Mouse (Mus musculus) leukemia stem cell, adult 10-12 weeks (primary cell): ENCODE data around the gene Chrng. TPM values are rescaled to one million over a fixed set of nuclear protein-coding genes. Genes with fewer than 3 reads are reported as not detected.

Experiments used
- polyA plus RNA-seq: library from polyadenylated mRNA; stranded (reverse); fragments of >175 nt; gene quantifications from 2 replicates; pipeline ENCODE4 v1.2.3, GENCODE M21; 2012; ENCODE audit warnings: low replicate concordance

Gene Chrng
- polyA plus RNA-seq, result not detected in 2 replicates

DNA sequence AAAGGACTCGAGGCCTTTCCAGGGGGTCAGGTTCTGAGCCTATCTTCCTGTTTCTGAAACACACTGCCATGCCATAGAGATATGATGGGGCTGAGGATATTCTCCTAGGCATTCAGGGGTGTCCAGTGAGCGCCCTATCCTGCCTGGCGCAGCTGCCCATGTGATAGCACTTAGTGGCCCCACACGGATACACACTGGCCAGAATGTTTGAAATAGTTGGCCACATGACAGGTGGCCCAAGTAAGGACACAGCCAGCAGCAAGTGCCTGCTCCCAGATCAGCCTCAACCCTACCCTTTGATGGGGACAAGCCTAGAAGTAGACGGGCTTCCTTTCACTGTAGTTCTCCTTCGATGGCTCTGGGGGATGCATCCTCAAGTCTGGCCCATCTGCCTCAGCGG is at the start of gene Chrng:
TSS of gene Chrng (plus strand) at position 193 of the 400 bp plus-strand sequence.

GRCm38 (mm10) chr1:87156199-87156587 is 48.3 kb upstream of the Chrng start, which contains the start of gene Ecel1:
TSS of gene Ecel1 (minus strand) at chr1:87156521.

DNA sequence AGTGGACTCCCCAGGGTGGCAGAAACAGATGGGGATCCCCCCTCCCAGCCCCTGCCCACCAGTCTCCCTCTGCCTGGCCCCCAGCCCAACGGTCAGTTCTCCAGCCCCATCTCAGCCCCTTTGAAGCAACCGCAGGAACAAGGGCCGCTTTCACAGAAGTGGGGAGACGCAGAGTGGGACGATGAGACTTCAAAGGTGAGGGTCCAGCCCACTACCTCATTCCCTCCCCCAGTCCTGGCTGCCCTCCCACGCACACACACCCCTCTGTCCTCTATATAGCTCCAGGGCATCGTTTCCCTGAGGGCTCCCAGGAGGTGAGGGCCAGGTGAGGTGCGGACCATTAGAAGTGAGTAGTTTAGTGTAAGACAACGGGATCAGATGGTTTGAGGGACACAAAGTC is 21.4 kb upstream of the Chrng start, which contains the start of gene Prss56:
TSS of gene Prss56 (plus strand) at position 301 of the 400 bp plus-strand sequence.

GRCm38 (mm10) chr1:87190429-87190828 is 14.0 kb upstream of the Chrng start, which contains the start of gene Chrnd:
TSS of gene Chrnd (plus strand) at chr1:87190607.

GRCm38 (mm10) chr1:87213735-87214704 is 9.6 kb downstream of the Chrng start, which contains the start of gene Eif4e2:
TSS of gene Eif4e2 (plus strand) at chr1:87213914.

Other genes with a start within 250 kb of the Chrng start
- gene Alppl2, start 114.7 kb upstream of the Chrng start, polyA plus RNA-seq, result not detected in 2 replicates
- not detected in 2 replicates for gene Alpi, start 103.1 kb upstream of the Chrng start, polyA plus RNA-seq
- gene Akp3, start 79.7 kb upstream of the Chrng start, polyA plus RNA-seq, result 0.15 TPM in 1 of 2 replicates, not detected in the other
- 0.08 TPM in 1 of 2 replicates, not detected in the other for gene Ecel1, start 48.1 kb upstream of the Chrng start, polyA plus RNA-seq
- gene Prss56, start 21.3 kb upstream of the Chrng start, polyA plus RNA-seq, result not detected in 2 replicates
- gene Chrnd, start 14.1 kb upstream of the Chrng start, polyA plus RNA-seq, result not detected in 2 replicates
- 18.5 and 23.0 TPM in 2 replicates for gene Eif4e2, start 9.3 kb downstream of the Chrng start, polyA plus RNA-seq
- 0.64 and 1.2 TPM in 2 replicates for gene Efhd1, start 59.7 kb downstream of the Chrng start, polyA plus RNA-seq
- gene Gigyf2, start 122.3 kb downstream of the Chrng start, polyA plus RNA-seq, result 7.8 and 11.5 TPM in 2 replicates
- not detected in 2 replicates for gene Kcnj13, start 190.1 kb downstream of the Chrng start, polyA plus RNA-seq